Comparison of ENCODE assay signal across 23 mouse cellular contexts in the genomic region with DNA sequence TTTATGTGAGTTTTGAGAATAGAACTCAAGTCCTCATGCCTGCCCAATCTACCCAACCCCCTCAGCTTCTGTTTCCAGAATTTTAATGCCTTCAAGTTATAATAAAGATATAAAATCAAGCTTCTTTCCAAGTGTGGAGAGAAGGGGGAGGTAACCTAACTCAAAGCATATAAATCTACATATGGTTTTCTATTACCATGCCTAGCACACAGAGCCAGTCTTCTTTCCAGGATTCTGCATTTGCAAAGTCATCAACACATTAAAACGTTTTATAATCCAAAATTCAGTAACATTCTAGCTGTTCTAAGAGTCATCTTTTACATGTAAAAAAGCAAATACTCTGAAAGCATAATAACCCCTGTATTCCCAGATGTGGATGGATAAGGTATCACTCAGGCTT.
"Had no signal": no experiment of that assay in that cellular context is flagged by ENCODE, and none has a peak within 500 bp of the region (broad histone marks: within the 10 kb centered on the region; RNA-seq: fewer than 3 reads in every experiment).

No protein-coding gene starts in this region.

- H3K27me3 ChIP-seq: limb, embryonic 15.5 days; midbrain, embryonic 13.5 days; neural tube, embryonic 12.5 days; neural tube, embryonic 15.5 days had no signal

- H3K9ac ChIP-seq: limb, embryonic 15.5 days; liver, embryonic 14.5 days; liver, postnatal 0 days; lung, embryonic 14.5 days; midbrain, embryonic 13.5 days; neural tube, embryonic 12.5 days; neural tube, embryonic 15.5 days had no signal

- H3K9me3 ChIP-seq: limb, embryonic 15.5 days; midbrain, embryonic 13.5 days; neural tube, embryonic 12.5 days; neural tube, embryonic 15.5 days had no signal

- H3K36me3 ChIP-seq: limb, embryonic 15.5 days; midbrain, embryonic 13.5 days; neural tube, embryonic 12.5 days; neural tube, embryonic 15.5 days had no signal

- H3K4me3 ChIP-seq: limb, embryonic 15.5 days; midbrain, embryonic 13.5 days; neural tube, embryonic 12.5 days; neural tube, embryonic 15.5 days had no signal

- H3K27ac ChIP-seq: limb, embryonic 15.5 days; liver, embryonic 14.5 days; macrophage; midbrain, embryonic 13.5 days; neural tube, embryonic 12.5 days; neural tube, embryonic 15.5 days; stomach, postnatal 0 days had no signal

- DNase-seq: kidney, adult 18-20 months; kidney, adult 9 months; kidney, postnatal 14 days; kidney, postnatal 4 days; layer of hippocampus, adult 9-11 months; layer of hippocampus, postnatal 36 days; liver, postnatal 0 days; lung, embryonic 14.5 days; right cerebral cortex, adult 18-20 months; right cerebral cortex, postnatal 14 days; right cerebral cortex, postnatal 4 days; thymus, postnatal 25 days had no signal

- H3K4me2 ChIP-seq: limb, embryonic 15.5 days; liver, embryonic 11.5 days; lung, embryonic 14.5 days; midbrain, embryonic 13.5 days; neural tube, embryonic 12.5 days; neural tube, embryonic 15.5 days had no signal

- H3K4me1 ChIP-seq: limb, embryonic 15.5 days; neural tube, embryonic 12.5 days had no signal

- ATAC-seq: intestine, embryonic 16.5 days; liver, postnatal 0 days; lung, postnatal 0 days; midbrain, embryonic 13.5 days; midbrain, embryonic 16.5 days had no signal
